Mouse (Mus musculus) heart, embryonic 11.5 days (tissue): ENCODE measurements at regions not wholly inside any gene's neighbourhood (a gene's known extent, or its start where the extent isn't known, plus 50 kb on each side); places are given as distances from the start of the nearest gene placed in this dataset.

Source experiments
- ATAC-seq: fragments of 200-750 bp; cut with Nextera tagmentation; replicated peaks from 2 replicates; pipeline ENCODE4 v1.8.0; 2017; ENCODE audit warnings: moderate library complexity; ENCODE audit not compliant: insufficient number of reproducible peaks, low FRiP score, low TSS enrichment
- H3K27ac ChIP-seq: fragments of 300-500 bp; sonication (generic); 2 replicates; pipeline ENCODE4 v1.5.1; 2014; ENCODE audit warnings: mild to moderate bottlenecking, low read depth, low read length
- H3K27me3 ChIP-seq: fragments of 300-500 bp; sonication (generic); 2 replicates; pipeline ENCODE4 v1.6.1; 2014; ENCODE audit warnings: mild to moderate bottlenecking, low read length, mixed read lengths; ENCODE audit not compliant: control insufficient read depth, insufficient read depth
- H3K36me3 ChIP-seq: fragments of 300-500 bp; sonication (generic); 2 replicates; pipeline ENCODE4 v1.6.1; 2014; ENCODE audit warnings: mild to moderate bottlenecking, low read length, moderate library complexity, mixed read lengths; ENCODE audit not compliant: control insufficient read depth, insufficient read depth
- H3K4me1 ChIP-seq: fragments of 300-500 bp; sonication (generic); 2 replicates; pipeline ENCODE4 v1.6.1; 2014; ENCODE audit warnings: low read length; ENCODE audit not compliant: control insufficient read depth, insufficient read depth
- H3K4me2 ChIP-seq: fragments of 300-500 bp; sonication (generic); 2 replicates; pipeline ENCODE4 v1.6.1; 2014; ENCODE audit warnings: mild to moderate bottlenecking, moderate library complexity
- H3K4me3 ChIP-seq: fragments of 300-500 bp; sonication (generic); 2 replicates; pipeline ENCODE4 v1.5.1; 2014; ENCODE audit warnings: low read depth, low read length
- H3K9ac ChIP-seq: fragments of 300-500 bp; sonication (generic); 2 replicates; pipeline ENCODE4 v1.6.1; 2014; ENCODE audit warnings: mild to moderate bottlenecking, low read depth, low read length, moderate library complexity
- H3K9me3 ChIP-seq: fragments of 300-500 bp; sonication (generic); replicated peaks from 2 replicates; pipeline ENCODE4 v1.6.1; 2016; ENCODE audit warnings: low read length; ENCODE audit not compliant: control insufficient read depth
- WGBS: fragments of 180-500 bp; shearing (Covaris S2); extraction: QIAGEN DNeasy Blood & Tissue Kit; methylation state at CpG from one replicate; pipeline ENCODE4 v1.1.7; 2014; ENCODE audit not compliant: insufficient replicate concordance; 5-methylcytosine and 5-hydroxymethylcytosine counted together

- no peaks in the 10 kb centered on the region for H3K4me1 ChIP-seq
- 72% methylated on average over 7 of the region's 7 CpGs for WGBS
- H3K9me3 ChIP-seq, result no peaks in the 10 kb centered on the region
- H3K27me3 ChIP-seq, result no peaks in the 10 kb centered on the region
- ATAC-seq, result no peak
- H3K9ac ChIP-seq, result no peak overlapping the region
- no peaks in the 10 kb centered on the region for H3K36me3 ChIP-seq
- H3K4me2 ChIP-seq, result no peak overlapping the region
- no peak overlapping the region for H3K27ac ChIP-seq
- no peak overlapping the region for H3K4me3 ChIP-seq
Observed at GRCm38 (mm10) chr9:89836454-89837245, 73.1 kb upstream of the Rasgrf1 start.

- ATAC-seq, result no peak
- Histone ChIP-seq H3K9me3 (no peaks in the 10 kb centered on the region), H3K4me1 (no peaks in the 10 kb centered on the region), H3K4me3 (no peak overlapping the region), H3K27ac (no peak overlapping the region), H3K4me2 (no peak overlapping the region), H3K9ac (no peak overlapping the region), H3K36me3 (no peaks in the 10 kb centered on the region), H3K27me3 (no peaks in the 10 kb centered on the region)
- WGBS, result 83% methylated on average over 9 of the region's 9 CpGs
Observed at GRCm38 (mm10) chr9:89833596-89833995, 76.1 kb upstream of the Rasgrf1 start.

- no peaks in the 10 kb centered on the region for H3K4me1 ChIP-seq
- no peak overlapping the region for H3K4me3 ChIP-seq
- no peaks in the 10 kb centered on the region for H3K36me3 ChIP-seq
- no peak for ATAC-seq
- no peaks in the 10 kb centered on the region for H3K9me3 ChIP-seq
- H3K9ac ChIP-seq, result no peak overlapping the region
- WGBS, result 89% methylated on average over 14 of the region's 14 CpGs
- H3K27ac ChIP-seq, result no peak overlapping the region
- H3K4me2 ChIP-seq, result no peak overlapping the region
- H3K27me3 ChIP-seq, result no peaks in the 10 kb centered on the region
Observed at GRCm38 (mm10) chr9:89831855-89832254, 77.9 kb upstream of the Rasgrf1 start.

GRCm38 (mm10) chr9:89828156-89828555, 81.6 kb upstream of the Rasgrf1 start:
- no peak overlapping the region for H3K4me2 ChIP-seq
- no peaks in the 10 kb centered on the region for H3K27me3 ChIP-seq
- H3K4me3 ChIP-seq, result no peak overlapping the region
- H3K9me3 ChIP-seq, result no peaks in the 10 kb centered on the region
- no peaks in the 10 kb centered on the region for H3K36me3 ChIP-seq
- ATAC-seq, result no peak
- WGBS, result 76% methylated on average over 5 of the region's 5 CpGs
- H3K4me1 ChIP-seq, result no peaks in the 10 kb centered on the region
- H3K9ac ChIP-seq, result no peak overlapping the region
- no peak overlapping the region for H3K27ac ChIP-seq

GRCm38 (mm10) chr9:89827564-89827963, 82.1 kb upstream of the Rasgrf1 start:
- Histone ChIP-seq H3K36me3 (no peaks in the 10 kb centered on the region), H3K9me3 (no peaks in the 10 kb centered on the region), H3K4me3 (no peak overlapping the region), H3K4me1 (no peaks in the 10 kb centered on the region), H3K9ac (no peak overlapping the region), H3K27ac (no peak overlapping the region), H3K4me2 (no peak overlapping the region), H3K27me3 (no peaks in the 10 kb centered on the region)
- WGBS, result 52% methylated on average over 5 of the region's 5 CpGs
- no peak for ATAC-seq

GRCm38 (mm10) chr9:89826712-89827548, 82.8 kb upstream of the Rasgrf1 start:
- Histone ChIP-seq H3K4me1 (no peaks in the 10 kb centered on the region), H3K9me3 (no peaks in the 10 kb centered on the region), H3K36me3 (no peaks in the 10 kb centered on the region), H3K27ac (no peak overlapping the region), H3K4me3 (peak overlapping the region; percentile 26; the same call in 1 of the 2 replicates), H3K4me2 (peak overlapping the region; percentile 49), H3K27me3 (no peaks in the 10 kb centered on the region), H3K9ac (no peak overlapping the region)
- WGBS, result 34% methylated on average over 24 of the region's 24 CpGs
- ATAC-seq, result peak; percentile 73

GRCm38 (mm10) chr9:89821853-89822243, 83.6 kb upstream of the Ankrd34c start:
- Histone ChIP-seq H3K4me1 (peaks cover 5% of the 10 kb centered on the region; the same call in 1 of the 2 replicates), H3K9ac (no peak overlapping the region), H3K36me3 (no peaks in the 10 kb centered on the region), H3K27ac (no peak overlapping the region), H3K4me3 (no peak overlapping the region), H3K4me2 (no peak overlapping the region), H3K9me3 (no peaks in the 10 kb centered on the region), H3K27me3 (no peaks in the 10 kb centered on the region)
- WGBS, result 63% methylated on average over 4 of the region's 4 CpGs
- ATAC-seq, result no peak

- WGBS, result 51% methylated on average over 20 of the region's 20 CpGs
- H3K4me1 ChIP-seq, result peaks cover 5% of the 10 kb centered on the region; the same call in 1 of the 2 replicates
- H3K4me3 ChIP-seq, result no peak overlapping the region
- no peaks in the 10 kb centered on the region for H3K36me3 ChIP-seq
- no peak overlapping the region for H3K9ac ChIP-seq
- ATAC-seq, result no peak
- H3K9me3 ChIP-seq, result no peaks in the 10 kb centered on the region
- 0 out of 2 replicates have a peak overlapping the region, but pooled peaks have one; percentile 14 for H3K4me2 ChIP-seq
- no peak overlapping the region for H3K27ac ChIP-seq
- H3K27me3 ChIP-seq, result no peaks in the 10 kb centered on the region
Observed at GRCm38 (mm10) chr9:89821109-89821852, 83.0 kb upstream of the Ankrd34c start.
